Mouse (Mus musculus) testis, adult 10 weeks (tissue): Measurements from ENCODE around the gene Card9. TPM values are rescaled to one million over a fixed set of nuclear protein-coding genes. Genes with fewer than 3 reads are reported as not detected.

ENCODE experiments used
- polyA plus RNA-seq: library from polyadenylated mRNA; stranded (reverse); fragments of 350-450 nt; fragmentation: Illumina TruSeq; extraction: RNeasy Lipid Tissue Mini Kit (QIAGEN cat#74804); gene quantifications from one replicate; pipeline ENCODE4 v1.2.3, GENCODE M21; 2014; ENCODE audit warnings: low read depth, low replicate concordance

The Card9 gene
- not detected for polyA plus RNA-seq

GRCm38 (mm10) chr2:26360772-26361171 lies at the start of gene Card9:
TSS of gene Card9 (minus strand) at chr2:26360918.

GRCm38 (mm10) chr2:26408515-26409356 lies 48.0 kb upstream of the Card9 start, which contains the start of gene Inpp5e:
TSS of gene Inpp5e (minus strand) at chr2:26409203.

GRCm38 (mm10) chr2:26389154-26389690 lies 28.5 kb upstream of the Card9 start, which contains the start of the genes Entr1 and Pmpca:
TSS of gene Entr1 (minus strand) at chr2:26389316.
TSS of gene Pmpca (plus strand) at chr2:26389339.

GRCm38 (mm10) chr2:26380131-26380771 lies 19.5 kb upstream of the Card9 start, which contains the start of gene Snapc4:
TSS of gene Snapc4 (minus strand) at chr2:26380653.

GRCm38 (mm10) chr2:26351358-26352290 lies 9.1 kb downstream of the Card9 start, which contains the start of gene Dnlz:
TSS of gene Dnlz (minus strand) at chr2:26352110.

GRCm38 (mm10) chr2:26315072-26315924 lies 45.4 kb downstream of the Card9 start, which contains the start of gene Gpsm1:
TSS of gene Gpsm1 (plus strand) at chr2:26315515.

Other genes starting within 250 kb of the Card9 start
- gene Nacc2, start 237.7 kb downstream of the Card9 start, polyA plus RNA-seq: 3.0 TPM
- not detected for gene Lhx3, start 152.6 kb downstream of the Card9 start, polyA plus RNA-seq
- 20.2 TPM for gene Qsox2, start 123.4 kb downstream of the Card9 start, polyA plus RNA-seq
- 3.1 TPM for gene Ccdc187, start 66.4 kb downstream of the Card9 start, polyA plus RNA-seq
- gene Gpsm1, start 45.4 kb downstream of the Card9 start, polyA plus RNA-seq: 1.6 TPM
- gene Dnlz, start 8.8 kb downstream of the Card9 start, polyA plus RNA-seq: 0.57 TPM
- gene Snapc4, start 19.7 kb upstream of the Card9 start, polyA plus RNA-seq: 8.1 TPM
- 164 TPM for gene Entr1, start 28.4 kb upstream of the Card9 start, polyA plus RNA-seq
- gene Pmpca, start 28.4 kb upstream of the Card9 start, polyA plus RNA-seq: 155 TPM
- 13.5 TPM for gene Inpp5e, start 48.3 kb upstream of the Card9 start, polyA plus RNA-seq
- 44.7 TPM for gene Sec16a, start 84.3 kb upstream of the Card9 start, polyA plus RNA-seq
- 0.17 TPM for gene Notch1, start 155.7 kb upstream of the Card9 start, polyA plus RNA-seq
- gene Egfl7, start 219.1 kb upstream of the Card9 start, polyA plus RNA-seq: 3.1 TPM
- not detected for gene Gm20532, start 225.7 kb upstream of the Card9 start, polyA plus RNA-seq
- 10.6 TPM for gene Agpat2, start 243.5 kb upstream of the Card9 start, polyA plus RNA-seq